Mouse (Mus musculus) stomach, postnatal 0 days (tissue): ENCODE results near the gene Prelid3b. TPM values are rescaled to one million over a fixed set of nuclear protein-coding genes. Genes with fewer than 3 reads are reported as not detected.

ENCODE experiments used
- ATAC-seq: fragments of 200-750 bp; cut with Nextera tagmentation; 2 replicates; pipeline ENCODE4 v1.8.0; 2017; ENCODE audit not compliant: low FRiP score, low TSS enrichment
- DNase-seq: peaks from one replicate; pipeline ENCODE4 v3.0.0-alpha.2; 2016; ENCODE audit warnings: low spot score
- H3K27ac ChIP-seq: fragments of 300-500 bp; sonication (generic); replicated peaks from 2 replicates; pipeline ENCODE4 v1.5.1; 2014; ENCODE audit warnings: mild to moderate bottlenecking, control low read depth
- H3K27me3 ChIP-seq: fragments of 300-500 bp; sonication (generic); 2 replicates; pipeline ENCODE4 v1.6.1; 2014; ENCODE audit warnings: low read length; ENCODE audit not compliant: control insufficient read depth, insufficient read depth
- H3K36me3 ChIP-seq: fragments of 300-500 bp; sonication (generic); 2 replicates; pipeline ENCODE4 v1.6.1; 2014; ENCODE audit warnings: low read length, mixed read lengths; ENCODE audit not compliant: control insufficient read depth, insufficient read depth
- H3K4me1 ChIP-seq: fragments of 300-500 bp; sonication (generic); replicated peaks from 2 replicates; pipeline ENCODE4 v1.6.1; 2014; ENCODE audit warnings: antibody characterized with exemption; ENCODE audit not compliant: control insufficient read depth, insufficient read depth
- H3K4me2 ChIP-seq: fragments of 300-500 bp; sonication (generic); replicated peaks from 2 replicates; pipeline ENCODE4 v1.6.1; 2014; ENCODE audit warnings: low read depth, mild to moderate bottlenecking, control low read depth, moderate library complexity
- H3K4me3 ChIP-seq: fragments of 300-500 bp; sonication (generic); 2 replicates; pipeline ENCODE4 v1.5.1; 2014; ENCODE audit warnings: low read depth, low read length, control low read depth
- H3K9ac ChIP-seq: fragments of 300-500 bp; sonication (generic); 2 replicates; pipeline ENCODE4 v1.6.1; 2014; ENCODE audit warnings: mild to moderate bottlenecking, low read length, control low read depth, mixed read lengths
- H3K9me3 ChIP-seq: fragments of 300-500 bp; sonication (generic); 2 replicates; pipeline ENCODE4 v1.6.1; 2016; ENCODE audit warnings: low read length; ENCODE audit not compliant: control insufficient read depth
- CTCF ChIP-seq: IDR thresholded peaks from 2 replicates; pipeline ENCODE4 v1.5.1; 2016; ENCODE audit warnings: antibody characterized with exemption, low read depth, mild to moderate bottlenecking, moderate library complexity
- EP300 ChIP-seq: optimal IDR thresholded peaks from 2 replicates; pipeline ENCODE3; 2016; ENCODE audit warnings: antibody characterized with exemption
- WGBS: fragments of 180-500 bp; shearing (Covaris S2); extraction: QIAGEN DNeasy Blood & Tissue Kit; methylation state at CpG from one replicate; pipeline ENCODE4 v1.1.7; 2014; 5-methylcytosine and 5-hydroxymethylcytosine counted together
- polyA plus RNA-seq: library from polyadenylated mRNA; unstranded; fragments of >200 nt; fragmentation: Nextera tagmentation; extraction: Ambion mirVana; gene quantifications from 2 replicates; pipeline ENCODE4 v1.2.1, GENCODE M21; 2015

Prelid3b gene
- polyA plus RNA-seq, 1 experiment from 2014 or later = 131 TPM

DNA sequence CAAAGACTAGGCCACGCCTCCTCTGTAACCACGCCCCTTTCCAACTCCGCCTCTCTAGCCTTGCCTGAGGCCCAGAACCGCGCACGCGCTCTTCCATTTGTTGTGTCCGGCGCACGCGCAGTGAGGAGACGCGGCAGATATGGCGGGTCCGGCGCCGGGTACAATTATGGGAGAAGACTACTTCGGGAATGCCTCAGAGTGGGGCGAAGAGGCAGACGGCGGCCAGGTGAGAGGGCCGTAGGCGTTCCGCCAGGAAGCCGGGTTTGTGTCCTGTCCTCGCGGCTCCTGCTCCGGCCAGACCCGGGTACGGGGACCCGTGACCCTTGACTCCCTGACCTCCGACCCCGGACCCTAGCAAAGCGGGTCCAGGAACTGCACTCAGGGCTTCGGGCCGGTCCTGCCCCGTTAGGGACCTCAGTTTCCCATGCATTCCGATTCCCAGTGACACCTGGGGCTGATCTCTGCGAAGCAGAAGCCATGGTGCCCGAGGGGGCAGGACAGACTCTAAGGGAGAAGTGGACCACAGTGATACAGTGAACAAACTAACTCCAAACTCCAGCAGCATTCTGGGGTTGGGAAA lies 57.1 kb downstream of the Prelid3b start, which contains the start of gene Nelfcd:
Nelfcd (plus strand) TSS at position 74 of the 580 bp plus-strand sequence.
- Histone ChIP-seq H3K4me1 (no peaks in the 10 kb centered on the region), H3K4me3 (peak within 1 kb of the TSS; percentile 83), H3K9ac (peak within 1 kb of the TSS; percentile 89), H3K36me3 (no peaks in the 10 kb centered on the region), H3K4me2 (peak within 1 kb of the TSS; percentile 98), H3K27me3 (no peaks in the 10 kb centered on the region), H3K27ac (peak within 1 kb of the TSS; percentile 65), H3K9me3 (no peaks in the 10 kb centered on the region)
- under 1% methylated on average over 40 of the region's 40 CpGs for WGBS
- TF ChIP-seq CTCF (no peak), EP300 (no peak)
- peak; percentile 96 for ATAC-seq
- peak; percentile 99 for DNase-seq

Other genes with a start within 250 kb of the Prelid3b start
- 890 and 920 TPM in 2 replicates for gene Gnas, start 188.8 kb downstream of the Prelid3b start, polyA plus RNA-seq
- 5.8 and 7.9 TPM in 2 replicates for gene Gm20721, start 126.4 kb downstream of the Prelid3b start, polyA plus RNA-seq
- 37.6 and 40.2 TPM in 2 replicates for gene Nelfcd, start 57.3 kb downstream of the Prelid3b start, polyA plus RNA-seq
- gene Ctsz, start 34.0 kb downstream of the Prelid3b start, polyA plus RNA-seq = 90.4 and 94.2 TPM in 2 replicates
- gene Tubb1, start 22.4 kb downstream of the Prelid3b start, polyA plus RNA-seq = 0.08 and 0.11 TPM in 2 replicates
- gene Atp5e, start 9.0 kb downstream of the Prelid3b start, polyA plus RNA-seq = 759 and 851 TPM in 2 replicates
- 0.01 TPM in 1 of 2 replicates, not detected in the other for gene Zfp831, start 170.5 kb upstream of the Prelid3b start, polyA plus RNA-seq